Mouse (Mus musculus): ENCODE data around the gene Uap1. TPM values are rescaled to one million over a fixed set of nuclear protein-coding genes. Genes with fewer than 3 reads are reported as not detected.

Gene Uap1
- polyA plus RNA-seq, 3 experiments from 2014 or later = 10.6 to 22.9 (median 14.7) TPM

DNA sequence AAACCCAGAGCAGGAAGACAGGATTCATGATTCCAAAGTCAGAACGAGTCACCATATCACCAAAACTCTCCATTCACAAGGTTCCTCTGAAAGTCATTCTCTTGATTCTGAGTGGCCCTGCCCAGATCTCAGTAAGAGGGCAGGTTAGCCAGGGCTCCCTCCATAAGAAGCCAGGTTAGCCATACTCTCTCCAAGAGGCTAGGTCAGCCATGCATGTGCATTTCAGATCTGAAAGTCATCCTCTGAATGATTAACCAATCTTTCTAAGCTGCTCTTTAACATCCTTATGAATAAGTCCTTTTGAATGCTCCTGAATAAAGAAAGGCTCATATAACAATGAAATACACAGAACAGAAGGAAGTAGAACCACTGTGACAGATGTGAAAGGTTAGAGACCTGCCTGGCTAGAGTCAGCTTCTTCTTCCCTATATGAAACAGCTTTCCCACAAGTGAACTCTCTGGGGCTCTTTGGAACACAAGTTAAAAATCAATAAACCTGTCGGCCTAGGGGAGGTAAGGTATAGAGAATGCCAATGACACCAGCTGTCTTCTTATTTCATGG is 10.6 kb downstream of the Uap1 start:
- no peak for ATAC-seq

- ATAC-seq = no peak
Observed at GRCm38 (mm10) chr1:170163398-170163943, 11.3 kb downstream of the Uap1 start.

GRCm38 (mm10) chr1:170161852-170162251 is 12.9 kb downstream of the Uap1 start:
- ATAC-seq = no peak

DNA sequence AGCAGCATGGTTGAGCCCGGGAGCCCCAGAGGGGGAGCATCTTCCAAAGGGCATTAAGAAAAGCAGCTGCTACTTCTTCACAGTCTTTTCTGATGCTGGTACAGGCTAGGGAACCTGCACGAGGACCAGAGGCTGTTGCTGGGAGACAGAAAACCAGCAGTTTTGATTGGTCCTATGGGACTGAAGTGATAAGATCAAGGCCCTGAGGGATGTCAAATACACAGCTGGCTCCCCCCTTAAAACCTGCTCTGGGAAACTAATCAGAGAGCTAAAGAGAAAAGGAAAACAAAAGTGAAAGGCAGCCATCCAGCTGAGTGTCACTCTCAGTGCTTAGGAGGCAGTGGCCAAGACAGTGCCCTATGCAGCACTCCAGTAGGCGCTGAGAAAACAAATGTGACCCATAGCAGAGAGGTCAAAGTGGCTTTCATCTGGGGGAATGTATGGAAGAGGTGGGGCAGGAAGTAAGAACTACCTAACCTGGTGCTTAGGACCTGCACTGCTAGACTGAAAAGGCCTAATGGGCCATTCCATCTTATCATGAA is 14.3 kb downstream of the Uap1 start:
- ATAC-seq = peak; percentile 54

DNA sequence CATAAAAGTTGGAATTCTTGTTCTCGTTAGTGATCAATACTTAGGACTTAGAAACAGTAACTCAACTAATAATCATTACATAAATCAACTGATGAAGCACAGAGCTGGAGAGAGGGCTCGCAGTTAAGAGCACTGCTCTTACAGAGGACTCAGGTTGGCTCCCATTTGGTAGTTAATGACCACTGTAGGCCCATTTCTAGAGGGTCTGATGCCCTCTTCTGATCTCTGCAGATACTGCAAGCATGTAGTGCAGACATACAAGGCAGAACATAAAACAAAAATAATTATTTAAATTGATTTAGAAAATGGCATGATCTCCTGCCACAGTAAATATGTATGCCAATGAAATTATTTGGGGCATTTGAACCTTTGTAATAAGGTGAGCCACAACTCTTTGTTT is 15.1 kb downstream of the Uap1 start:
- ATAC-seq = no peak

DNA sequence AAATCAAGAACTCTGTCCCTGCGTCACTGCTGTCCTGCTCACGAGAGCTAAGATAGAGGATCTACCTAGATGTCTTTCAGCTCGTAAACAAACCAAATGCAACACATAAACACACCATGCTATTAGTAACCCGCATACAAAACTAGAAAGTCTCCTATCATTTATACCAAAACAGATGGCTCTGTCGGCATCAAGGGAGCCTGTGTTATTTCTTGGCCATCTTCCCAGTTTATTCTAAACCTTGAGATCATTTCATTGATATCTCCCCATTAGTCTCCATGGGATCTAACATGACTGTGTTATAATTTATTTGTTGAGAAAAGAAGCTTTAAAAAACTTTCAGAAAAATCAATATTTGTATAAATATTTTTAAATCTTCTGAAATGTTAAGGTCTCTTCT is 19.0 kb downstream of the Uap1 start:
- no peak for ATAC-seq

- ATAC-seq = no peak
Observed at GRCm38 (mm10) chr1:170155298-170155697, 19.5 kb downstream of the Uap1 start.

DNA sequence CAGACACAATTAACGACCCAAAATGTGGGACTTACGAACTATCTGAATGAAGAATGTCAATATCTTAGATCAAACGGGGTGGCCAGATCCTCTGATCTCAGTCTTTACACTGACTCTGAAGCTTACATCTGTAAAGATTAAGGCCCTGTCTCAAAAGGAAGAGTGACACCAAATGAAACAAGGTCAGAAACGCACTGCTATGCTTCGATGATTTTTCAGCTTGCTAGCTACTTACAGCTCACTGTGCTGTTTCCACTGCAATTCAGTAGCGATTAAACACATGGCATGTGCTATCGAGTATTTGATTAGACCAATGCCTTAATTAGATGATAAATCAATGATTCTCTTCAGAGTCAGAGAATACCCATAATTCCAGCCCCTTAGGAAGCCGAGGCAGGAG is 20.8 kb downstream of the Uap1 start:
- no peak for ATAC-seq

DNA sequence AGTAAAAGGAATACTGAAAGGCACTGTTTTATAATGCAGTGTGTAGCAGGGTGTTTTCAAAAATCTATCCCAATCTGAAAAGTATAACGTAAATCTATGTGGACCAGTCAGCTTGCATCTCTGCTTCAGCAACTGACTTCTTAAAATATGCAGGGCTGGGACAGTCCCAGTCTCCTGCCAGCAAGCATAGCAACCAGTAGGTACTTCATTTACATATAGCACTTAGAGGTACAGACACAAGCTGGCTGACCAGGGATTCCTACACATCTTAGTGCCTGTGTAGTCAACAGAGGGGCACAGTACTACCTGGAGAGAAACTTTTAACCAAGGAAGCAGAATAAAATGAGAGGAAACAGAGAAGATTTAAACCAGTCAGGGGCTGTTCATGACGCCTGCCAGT is 22.2 kb downstream of the Uap1 start:
- peak; percentile 79 for ATAC-seq

- ATAC-seq = no peak
Observed at GRCm38 (mm10) chr1:170150870-170151269, 23.9 kb downstream of the Uap1 start.

- ATAC-seq = no peak
Observed at GRCm38 (mm10) chr1:170149756-170150155, 25.0 kb downstream of the Uap1 start.

DNA sequence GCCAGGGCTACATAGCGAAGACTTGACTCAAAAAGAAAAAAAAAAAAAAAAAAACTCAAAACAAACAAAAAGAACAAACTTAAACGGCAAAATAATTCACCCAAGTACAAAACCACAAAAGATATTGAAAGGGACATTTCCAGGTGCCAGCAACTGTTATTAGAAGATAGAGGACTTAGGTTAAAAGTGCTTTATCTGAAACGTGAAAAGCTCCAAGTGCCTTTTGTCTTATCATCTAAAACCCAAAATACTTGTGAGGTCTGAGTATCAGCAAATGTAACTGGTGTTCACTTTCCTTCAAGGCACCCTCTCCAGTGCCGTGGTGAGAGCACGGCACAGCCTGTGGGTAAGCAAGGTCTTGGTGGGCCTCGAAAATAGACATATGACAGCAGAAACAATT is 26.2 kb downstream of the Uap1 start:
- ATAC-seq = no peak

GRCm38 (mm10) chr1:170147651-170148448 is 26.9 kb downstream of the Uap1 start:
- peak; percentile 90 for ATAC-seq

DNA sequence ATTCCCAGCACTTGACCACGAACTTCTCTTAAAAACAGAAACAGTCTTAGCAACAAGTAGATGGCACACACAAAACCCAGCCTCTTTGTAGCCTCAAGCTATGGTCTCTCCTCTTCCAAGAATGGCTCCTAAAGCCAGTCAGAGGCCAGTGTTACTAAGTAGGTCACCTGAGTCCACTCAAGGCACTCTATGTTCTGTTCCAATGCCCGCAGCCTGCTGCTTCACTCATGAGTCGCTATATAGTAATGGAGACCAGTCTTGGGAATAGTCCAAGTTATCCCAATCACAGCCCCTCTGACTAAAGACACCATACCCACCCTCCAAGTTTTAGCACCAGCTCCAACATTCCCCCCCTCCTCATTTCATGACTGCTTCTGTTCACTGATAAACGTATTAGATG is 29.2 kb downstream of the Uap1 start:
- ATAC-seq = no peak

DNA sequence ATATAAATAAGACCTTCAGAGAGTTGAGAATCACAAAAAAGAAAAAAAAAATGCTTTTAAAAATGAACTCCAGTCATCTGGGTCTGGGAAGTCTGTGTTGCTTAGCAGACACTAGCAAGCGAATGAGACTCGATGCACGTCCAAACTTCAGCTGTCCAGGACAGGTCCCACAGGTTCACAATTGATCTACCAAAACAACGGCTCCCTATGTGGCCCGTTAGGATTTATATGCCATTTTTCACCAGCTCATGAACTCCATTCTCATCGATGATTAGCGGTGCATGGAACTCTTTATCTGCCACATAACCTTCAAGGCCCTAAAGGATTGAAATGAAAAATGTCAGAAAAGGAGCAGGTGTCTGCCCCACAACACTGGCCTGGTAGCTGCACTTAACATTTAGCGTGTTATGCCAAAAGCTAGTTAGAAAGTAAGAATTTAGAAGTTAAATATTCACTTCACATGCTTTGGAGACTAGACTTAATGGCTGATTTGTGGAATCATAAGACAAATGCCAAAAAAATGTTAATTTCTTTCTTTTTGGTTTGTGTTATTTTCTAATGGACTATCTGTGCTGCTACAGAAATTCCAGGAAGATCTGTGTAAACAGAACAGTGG is 32.4 kb downstream of the Uap1 start:
- no peak for ATAC-seq

DNA sequence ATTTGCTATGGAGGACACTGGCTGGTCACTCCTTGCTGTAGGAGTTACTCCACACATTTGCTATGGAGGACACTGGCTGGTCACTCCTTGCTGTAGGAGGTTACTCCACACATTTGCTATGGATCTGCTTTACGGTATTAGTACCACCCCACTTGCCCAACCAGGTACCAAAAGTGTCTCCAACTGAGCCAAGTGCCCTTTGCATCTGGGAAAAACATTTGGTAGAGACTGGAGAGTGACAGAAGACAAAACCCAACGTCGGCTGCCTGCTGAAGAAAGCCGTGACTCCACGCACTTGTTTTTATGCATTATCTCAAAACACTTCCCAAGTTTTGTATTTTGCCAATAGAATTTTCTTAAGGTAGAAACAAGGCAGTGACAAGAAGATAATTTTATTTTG is 33.1 kb downstream of the Uap1 start:
- no peak for ATAC-seq

DNA sequence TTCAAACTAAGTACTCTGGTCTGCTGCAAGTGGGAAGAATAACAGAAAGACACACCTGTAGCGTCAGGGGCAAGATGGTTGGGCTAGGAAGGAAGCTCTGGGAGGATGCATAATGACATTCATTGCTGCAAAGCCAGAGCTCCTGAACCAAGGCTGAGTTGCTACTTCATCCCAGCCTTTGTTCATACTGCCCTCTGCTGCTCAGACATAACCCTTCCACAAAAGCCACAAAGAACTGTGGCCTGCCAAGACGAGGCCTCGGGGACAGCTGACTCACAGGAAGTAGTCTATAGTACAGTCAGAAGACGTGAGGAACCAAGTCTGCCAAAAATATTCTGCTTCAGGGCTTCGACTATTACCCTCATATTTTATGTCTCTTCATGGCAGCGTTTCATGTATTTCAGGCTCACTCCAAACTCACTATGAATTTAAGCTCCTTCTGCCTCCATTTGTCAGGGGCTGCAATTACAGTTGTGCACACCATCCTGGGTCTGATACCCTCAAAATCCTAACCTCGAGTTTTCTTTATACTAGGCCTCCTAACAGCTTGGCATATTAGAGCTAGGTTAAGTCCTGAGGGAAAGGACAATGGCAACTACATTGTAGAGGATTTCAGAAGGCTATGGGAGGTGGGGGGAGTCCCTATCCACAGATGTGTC is 38.3 kb downstream of the Uap1 start:
- ATAC-seq = peak; percentile 99

GRCm38 (mm10) chr1:170134264-170134663 is 40.5 kb downstream of the Uap1 start:
- ATAC-seq = no peak

DNA sequence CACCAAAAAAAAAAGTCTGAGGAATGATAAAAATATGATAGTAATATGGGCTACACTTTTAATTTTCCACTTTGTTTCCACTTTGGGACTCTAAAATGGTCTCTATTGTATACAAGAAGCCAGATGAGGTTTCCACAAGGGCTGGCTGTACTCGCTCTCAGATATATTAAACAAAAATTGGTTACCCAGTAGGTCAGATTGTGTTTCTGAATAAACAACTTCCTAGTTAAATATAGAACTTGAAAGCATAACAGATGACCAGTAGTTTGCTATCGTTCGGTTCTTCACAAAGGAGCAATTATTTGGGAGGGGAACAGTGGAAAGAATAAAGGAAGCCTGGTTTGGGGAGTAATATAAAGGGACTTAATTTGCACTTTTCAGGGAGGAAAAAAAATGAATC is 43.8 kb downstream of the Uap1 start:
- ATAC-seq = no peak

DNA sequence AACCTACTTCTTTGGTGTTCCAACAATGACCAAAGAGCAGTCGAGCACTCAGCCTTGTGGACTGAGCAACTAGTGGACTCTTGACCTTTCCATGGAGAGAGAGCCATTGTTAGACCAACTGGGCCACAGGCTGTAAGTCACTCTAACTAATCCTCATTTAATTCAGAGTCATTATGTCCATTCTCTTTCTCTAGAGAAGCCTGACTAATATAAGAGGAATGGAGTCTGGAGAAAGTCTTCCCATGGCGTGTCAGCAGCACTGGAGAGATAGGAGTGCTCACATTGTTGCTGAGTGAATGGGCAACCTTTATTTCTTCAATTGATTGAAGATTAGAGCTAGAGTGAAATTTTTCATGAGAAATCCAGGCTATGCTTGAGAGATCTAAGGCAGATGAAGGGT is 50.1 kb downstream of the Uap1 start:
- no peak for ATAC-seq

- ATAC-seq = no peak
Observed at GRCm38 (mm10) chr1:170113616-170114015, 61.1 kb downstream of the Uap1 start.

GRCm38 (mm10) chr1:170112261-170112660 is 62.5 kb downstream of the Uap1 start:
- ATAC-seq = no peak

- ATAC-seq = no peak
Observed at GRCm38 (mm10) chr1:170111651-170112226, 63.0 kb downstream of the Uap1 start.

All from inflammation-experienced regulatory T-cells, adult 6 months (primary cell).